Mouse (Mus musculus) bone marrow, adult 2 months (tissue): ENCODE data around the gene Psma4.

ENCODE experiments used
- CTCF ChIP-seq: fragments of 200-500 bp; IDR thresholded peaks from 2 replicates; pipeline ENCODE4 v1.5.1; 2011; ENCODE audit warnings: low read length, control low read depth; ENCODE audit not compliant: control insufficient read depth, insufficient read depth
- POLR2A ChIP-seq: fragments of 200-500 bp; IDR thresholded peaks from 2 replicates; pipeline ENCODE4 v1.6.1; 2011; ENCODE audit warnings: low read depth, mild to moderate bottlenecking, control low read depth, low read length, borderline replicate concordance; ENCODE audit not compliant: control insufficient read depth

DNA sequence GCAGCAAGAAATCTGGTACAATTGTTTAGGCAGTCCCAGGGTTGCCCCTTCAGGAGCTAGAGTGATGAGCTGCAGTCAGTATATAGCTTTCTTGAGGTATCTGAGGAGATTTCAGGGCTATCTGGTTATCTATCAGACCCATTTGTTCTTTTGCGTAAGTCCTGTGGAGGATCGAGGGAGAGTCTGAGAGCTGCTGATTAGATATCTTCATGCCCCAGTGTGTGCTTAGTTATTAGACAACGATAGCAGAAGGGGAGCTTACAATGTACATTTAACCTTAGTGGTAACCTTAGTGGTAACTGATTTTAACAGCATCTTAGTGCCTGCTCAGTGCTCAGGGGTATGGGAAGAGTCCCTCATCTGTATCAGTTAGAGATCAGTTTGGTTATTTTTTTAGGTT is 45.1 kb downstream of the Psma4 start:
- TF ChIP-seq POLR2A, result no peak
- TF ChIP-seq CTCF, result no peak
